Mouse (Mus musculus): ENCODE data around the gene Cntd1. TPM values are rescaled to one million over a fixed set of nuclear protein-coding genes. Genes with fewer than 3 reads are reported as not detected.

The Cntd1 gene
- polyA plus RNA-seq (2014; fragmentation: Illumina TruSeq; extraction: RNeasy Lipid Tissue Mini Kit (QIAGEN cat#74804); ENCODE audit: low replicate concordance): 2.6 TPM

GRCm38 (mm10) chr11:101278223-101279192, at the start of gene Cntd1, which contains the start of gene Coa3:
Cntd1 (plus strand) TSS chr11:101279012.
Coa3 (minus strand) TSS chr11:101279114.

GRCm38 (mm10) chr11:101245855-101246701, 32.7 kb upstream of the Cntd1 start, which contains the start of gene Ramp2:
Ramp2 (plus strand) TSS chr11:101246028.

GRCm38 (mm10) chr11:101253613-101254389, 25.0 kb upstream of the Cntd1 start, which contains the start of gene Vps25:
Vps25 (plus strand) TSS chr11:101253707.

GRCm38 (mm10) chr11:101259948-101260825, 18.6 kb upstream of the Cntd1 start, which contains the start of gene Wnk4:
Wnk4 (plus strand) TSS chr11:101260567.

GRCm38 (mm10) chr11:101302004-101302798, 23.4 kb downstream of the Cntd1 start, which contains the start of gene Becn1:
Becn1 (minus strand) TSS chr11:101302286.

GRCm38 (mm10) chr11:101315665-101316500, 37.1 kb downstream of the Cntd1 start, which contains the start of gene Psme3:
Psme3 (plus strand) TSS chr11:101316213.

GRCm38 (mm10) chr11:101324763-101325162, 46.0 kb downstream of the Cntd1 start, which contains the start of gene Aoc2:
Aoc2 (plus strand) TSS chr11:101325063.

GRCm38 (mm10) chr11:101330371-101330924, 51.6 kb downstream of the Cntd1 start, which contains the start of gene Aoc3:
Aoc3 (plus strand) TSS chr11:101330605.

Other genes starting within 250 kb of the Cntd1 start
- not detected for gene Naglu, start 209.0 kb upstream of the Cntd1 start, polyA plus RNA-seq (2014; fragmentation: Illumina TruSeq; extraction: RNeasy Lipid Tissue Mini Kit (QIAGEN cat#74804); ENCODE audit: low replicate concordance)
- gene Hsd17b1, start 200.6 kb upstream of the Cntd1 start, polyA plus RNA-seq (2014; fragmentation: Illumina TruSeq; extraction: RNeasy Lipid Tissue Mini Kit (QIAGEN cat#74804); ENCODE audit: low replicate concordance): not detected
- 0.59 TPM for gene Coasy, start 196.4 kb upstream of the Cntd1 start, polyA plus RNA-seq (2014; fragmentation: Illumina TruSeq; extraction: RNeasy Lipid Tissue Mini Kit (QIAGEN cat#74804); ENCODE audit: low replicate concordance)
- gene Mlx, start 191.7 kb upstream of the Cntd1 start, polyA plus RNA-seq (2014; fragmentation: Illumina TruSeq; extraction: RNeasy Lipid Tissue Mini Kit (QIAGEN cat#74804); ENCODE audit: low replicate concordance): 98.3 TPM
- gene Psmc3ip, start 183.6 kb upstream of the Cntd1 start, polyA plus RNA-seq (2014; fragmentation: Illumina TruSeq; extraction: RNeasy Lipid Tissue Mini Kit (QIAGEN cat#74804); ENCODE audit: low replicate concordance): 0.52 TPM
- 33.3 TPM for gene Retreg3, start 159.1 kb upstream of the Cntd1 start, polyA plus RNA-seq (2014; fragmentation: Illumina TruSeq; extraction: RNeasy Lipid Tissue Mini Kit (QIAGEN cat#74804); ENCODE audit: low replicate concordance)
- gene Tubg1, start 159.1 kb upstream of the Cntd1 start, polyA plus RNA-seq (2014; fragmentation: Illumina TruSeq; extraction: RNeasy Lipid Tissue Mini Kit (QIAGEN cat#74804); ENCODE audit: low replicate concordance): 0.82 TPM
- gene Tubg2, start 123.1 kb upstream of the Cntd1 start, polyA plus RNA-seq (2014; fragmentation: Illumina TruSeq; extraction: RNeasy Lipid Tissue Mini Kit (QIAGEN cat#74804); ENCODE audit: low replicate concordance): not detected
- 0.22 TPM for gene Cntnap1, start 108.5 kb upstream of the Cntd1 start, polyA plus RNA-seq (2014; fragmentation: Illumina TruSeq; extraction: RNeasy Lipid Tissue Mini Kit (QIAGEN cat#74804); ENCODE audit: low replicate concordance)
- gene Plekhh3, start 107.7 kb upstream of the Cntd1 start, polyA plus RNA-seq (2014; fragmentation: Illumina TruSeq; extraction: RNeasy Lipid Tissue Mini Kit (QIAGEN cat#74804); ENCODE audit: low replicate concordance): 0.52 TPM
- gene Ccr10, start 103.6 kb upstream of the Cntd1 start, polyA plus RNA-seq (2014; fragmentation: Illumina TruSeq; extraction: RNeasy Lipid Tissue Mini Kit (QIAGEN cat#74804); ENCODE audit: low replicate concordance): not detected
- 22.1 TPM for gene Ezh1, start 52.5 kb upstream of the Cntd1 start, polyA plus RNA-seq (2014; fragmentation: Illumina TruSeq; extraction: RNeasy Lipid Tissue Mini Kit (QIAGEN cat#74804); ENCODE audit: low replicate concordance)
- gene Ramp2, start 33.0 kb upstream of the Cntd1 start, polyA plus RNA-seq (2014; fragmentation: Illumina TruSeq; extraction: RNeasy Lipid Tissue Mini Kit (QIAGEN cat#74804); ENCODE audit: low replicate concordance): 1.6 TPM
- gene Vps25, start 25.3 kb upstream of the Cntd1 start, polyA plus RNA-seq (2014; fragmentation: Illumina TruSeq; extraction: RNeasy Lipid Tissue Mini Kit (QIAGEN cat#74804); ENCODE audit: low replicate concordance): 73.6 TPM
- not detected for gene Wnk4, start 18.4 kb upstream of the Cntd1 start, polyA plus RNA-seq (2014; fragmentation: Illumina TruSeq; extraction: RNeasy Lipid Tissue Mini Kit (QIAGEN cat#74804); ENCODE audit: low replicate concordance)
- gene Coa3, start 102 bp downstream of the Cntd1 start, polyA plus RNA-seq (2014; fragmentation: Illumina TruSeq; extraction: RNeasy Lipid Tissue Mini Kit (QIAGEN cat#74804); ENCODE audit: low replicate concordance): 4.3 TPM
- 158 TPM for gene Becn1, start 23.3 kb downstream of the Cntd1 start, polyA plus RNA-seq (2014; fragmentation: Illumina TruSeq; extraction: RNeasy Lipid Tissue Mini Kit (QIAGEN cat#74804); ENCODE audit: low replicate concordance)
- 194 TPM for gene Psme3, start 37.2 kb downstream of the Cntd1 start, polyA plus RNA-seq (2014; fragmentation: Illumina TruSeq; extraction: RNeasy Lipid Tissue Mini Kit (QIAGEN cat#74804); ENCODE audit: low replicate concordance)
- gene Aoc2, start 46.1 kb downstream of the Cntd1 start, polyA plus RNA-seq (2014; fragmentation: Illumina TruSeq; extraction: RNeasy Lipid Tissue Mini Kit (QIAGEN cat#74804); ENCODE audit: low replicate concordance): 0.59 TPM
- 8.7 TPM for gene Aoc3, start 51.6 kb downstream of the Cntd1 start, polyA plus RNA-seq (2014; fragmentation: Illumina TruSeq; extraction: RNeasy Lipid Tissue Mini Kit (QIAGEN cat#74804); ENCODE audit: low replicate concordance)
- gene G6pc, start 88.5 kb downstream of the Cntd1 start, polyA plus RNA-seq (2014; fragmentation: Illumina TruSeq; extraction: RNeasy Lipid Tissue Mini Kit (QIAGEN cat#74804); ENCODE audit: low replicate concordance): 126 TPM
- 2.6 TPM for gene Aarsd1, start 138.6 kb downstream of the Cntd1 start, polyA plus RNA-seq (2014; fragmentation: Illumina TruSeq; extraction: RNeasy Lipid Tissue Mini Kit (QIAGEN cat#74804); ENCODE audit: low replicate concordance)
- 0.33 TPM for gene Gm27029, start 145.8 kb downstream of the Cntd1 start, polyA plus RNA-seq (2014; fragmentation: Illumina TruSeq; extraction: RNeasy Lipid Tissue Mini Kit (QIAGEN cat#74804); ENCODE audit: low replicate concordance)
- gene Rundc1, start 146.1 kb downstream of the Cntd1 start, polyA plus RNA-seq (2014; fragmentation: Illumina TruSeq; extraction: RNeasy Lipid Tissue Mini Kit (QIAGEN cat#74804); ENCODE audit: low replicate concordance): 2.7 TPM
- 0.30 TPM for gene Ptges3l, start 146.3 kb downstream of the Cntd1 start, polyA plus RNA-seq (2014; fragmentation: Illumina TruSeq; extraction: RNeasy Lipid Tissue Mini Kit (QIAGEN cat#74804); ENCODE audit: low replicate concordance)
- 50.2 TPM for gene Rpl27, start 163.3 kb downstream of the Cntd1 start, polyA plus RNA-seq (2014; fragmentation: Illumina TruSeq; extraction: RNeasy Lipid Tissue Mini Kit (QIAGEN cat#74804); ENCODE audit: low replicate concordance)
- 4.6 TPM for gene Ifi35, start 169.4 kb downstream of the Cntd1 start, polyA plus RNA-seq (2014; fragmentation: Illumina TruSeq; extraction: RNeasy Lipid Tissue Mini Kit (QIAGEN cat#74804); ENCODE audit: low replicate concordance)
- 14.3 TPM for gene Rnd2, start 186.0 kb downstream of the Cntd1 start, polyA plus RNA-seq (2014; fragmentation: Illumina TruSeq; extraction: RNeasy Lipid Tissue Mini Kit (QIAGEN cat#74804); ENCODE audit: low replicate concordance)
- gene Vat1, start 187.2 kb downstream of the Cntd1 start, polyA plus RNA-seq (2014; fragmentation: Illumina TruSeq; extraction: RNeasy Lipid Tissue Mini Kit (QIAGEN cat#74804); ENCODE audit: low replicate concordance): 1.1 TPM

Data from small intestine, adult 10 weeks (tissue).